Mouse (Mus musculus) stomach, postnatal 0 days (tissue): ENCODE data around the gene Dzank1.

Experiments used
- CTCF ChIP-seq: IDR thresholded peaks from 2 replicates; pipeline ENCODE4 v1.5.1; 2016; ENCODE audit warnings: antibody characterized with exemption, low read depth, mild to moderate bottlenecking, moderate library complexity
- EP300 ChIP-seq: optimal IDR thresholded peaks from 2 replicates; pipeline ENCODE3; 2016; ENCODE audit warnings: antibody characterized with exemption

- TF ChIP-seq CTCF (no peak), EP300 (no peak)
Measured at GRCm38 (mm10) chr2:144458355-144458754, 68.9 kb downstream of the Dzank1 start.
